Mouse (Mus musculus) cerebellum, adult 2 months (tissue): ENCODE data around the gene Ybx2.

Experiments used
- CTCF ChIP-seq: fragments of 200-500 bp; IDR thresholded peaks from 2 replicates; pipeline ENCODE4 v1.5.1; 2011; ENCODE audit warnings: low read depth, mild to moderate bottlenecking, control low read depth, low read length, moderate library complexity, borderline replicate concordance; ENCODE audit not compliant: insufficient read depth
- POLR2A ChIP-seq: fragments of 200-500 bp; IDR thresholded peaks from 2 replicates; pipeline ENCODE4 v1.6.1; 2011; ENCODE audit warnings: low read length, control low read depth, borderline replicate concordance; ENCODE audit not compliant: insufficient read depth

- TF ChIP-seq CTCF (no peak), POLR2A (no peak)
Observed at GRCm38 (mm10) chr11:69909174-69909573, 26.4 kb upstream of the Ybx2 start.
